Mouse (Mus musculus) neural tube, embryonic 11.5 days (tissue): ENCODE results near the gene Mlxip. TPM values are rescaled to one million over a fixed set of nuclear protein-coding genes. Genes with fewer than 3 reads are reported as not detected.

Experiments used
- ATAC-seq: fragments of 200-750 bp; cut with Nextera tagmentation; 2 replicates; pipeline ENCODE4 v1.8.0; 2017; ENCODE audit warnings: moderate number of reproducible peaks, mild to moderate bottlenecking, moderate TSS enrichment, moderate library complexity; ENCODE audit not compliant: insufficient read depth, low FRiP score, low TSS enrichment
- DNase-seq: peaks from one replicate; pipeline ENCODE4 v3.0.0-alpha.2; 2015; ENCODE audit warnings: low spot score
- H3K27ac ChIP-seq: fragments of 300-500 bp; sonication (generic); 2 replicates; pipeline ENCODE4 v1.5.1; 2014; ENCODE audit warnings: low read depth, mild to moderate bottlenecking, low read length
- H3K27me3 ChIP-seq: fragments of 300-500 bp; sonication (generic); 2 replicates; pipeline ENCODE4 v1.6.1; 2014; ENCODE audit warnings: mild to moderate bottlenecking, low read length, mixed read lengths; ENCODE audit not compliant: control insufficient read depth, insufficient read depth
- H3K36me3 ChIP-seq: fragments of 300-500 bp; sonication (generic); 2 replicates; pipeline ENCODE4 v1.6.1; 2014; ENCODE audit warnings: mild to moderate bottlenecking, low read length, moderate library complexity, mixed read lengths; ENCODE audit not compliant: control insufficient read depth, insufficient read depth
- H3K4me1 ChIP-seq: fragments of 300-500 bp; sonication (generic); 2 replicates; pipeline ENCODE4 v1.6.1; 2014; ENCODE audit warnings: low read length, mixed read lengths; ENCODE audit not compliant: control insufficient read depth, insufficient read depth
- H3K4me2 ChIP-seq: fragments of 300-500 bp; sonication (generic); 2 replicates; pipeline ENCODE4 v1.6.1; 2014; ENCODE audit warnings: low read depth, mild to moderate bottlenecking, moderate library complexity
- H3K4me3 ChIP-seq: fragments of 300-500 bp; sonication (generic); 2 replicates; pipeline ENCODE4 v1.5.1; 2014; ENCODE audit warnings: low read depth, low read length
- H3K9ac ChIP-seq: fragments of 300-500 bp; sonication (generic); 2 replicates; pipeline ENCODE4 v1.6.1; 2014; ENCODE audit warnings: mild to moderate bottlenecking, low read length
- H3K9me3 ChIP-seq: fragments of 300-500 bp; sonication (generic); 2 replicates; pipeline ENCODE4 v1.6.1; 2016; ENCODE audit warnings: low read length; ENCODE audit not compliant: control insufficient read depth
- WGBS: fragments of 180-500 bp; shearing (Covaris S2); extraction: QIAGEN DNeasy Blood & Tissue Kit; methylation state at CpG from one replicate; pipeline ENCODE4 v1.1.7; 2014; 5-methylcytosine and 5-hydroxymethylcytosine counted together
- polyA plus RNA-seq: library from polyadenylated mRNA; unstranded; fragments of >200 nt; fragmentation: Nextera tagmentation; extraction: Ambion mirVana; gene quantifications from 2 replicates; pipeline ENCODE4 v1.2.1, GENCODE M21; 2014

Gene Mlxip
- polyA plus RNA-seq = 22.6 TPM in 2 replicates

DNA sequence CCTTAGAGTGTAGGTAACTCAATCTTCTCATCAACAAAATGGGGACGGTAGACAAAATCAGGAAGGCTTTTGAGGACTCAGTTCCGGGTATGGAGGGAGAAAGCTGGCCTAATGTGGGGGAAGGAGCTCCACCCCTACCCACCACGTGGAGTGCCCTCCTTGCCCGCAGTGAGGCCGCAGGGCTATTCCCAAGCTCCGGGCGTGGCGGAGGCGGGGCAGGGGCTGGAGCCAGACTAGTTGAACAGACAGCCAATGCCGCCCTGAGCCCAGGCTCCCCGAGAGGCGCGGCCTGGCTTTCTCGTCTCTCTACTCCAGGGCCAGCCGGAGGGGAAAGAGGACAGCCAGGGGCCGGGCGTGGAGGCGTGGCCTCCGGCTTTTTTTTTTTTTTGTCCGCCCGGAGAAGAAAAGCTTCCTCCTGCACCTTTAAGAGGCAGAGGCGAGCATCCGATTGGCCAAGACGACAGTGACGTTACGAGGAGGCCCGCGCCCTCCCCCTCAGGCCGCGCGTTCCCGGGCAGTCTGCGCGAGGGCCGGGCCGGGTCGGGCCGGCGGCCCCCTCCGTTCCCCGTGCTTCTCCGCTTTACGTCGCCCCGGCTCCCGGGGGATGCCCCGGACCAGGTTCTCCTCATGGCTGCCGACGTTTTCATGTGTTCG is at the start of gene Mlxip:
TSS of gene Mlxip (plus strand) at position 496 of the 654 bp plus-strand sequence.
- H3K27me3 ChIP-seq = no peaks in the 10 kb centered on the region
- no peaks in the 10 kb centered on the region for H3K36me3 ChIP-seq
- peak within 1 kb of the TSS; percentile 96 for H3K9ac ChIP-seq
- ATAC-seq (peak; percentile 95), DNase-seq (peak; percentile 92)
- H3K4me3 ChIP-seq = peak within 1 kb of the TSS; percentile 94
- peak within 1 kb of the TSS; percentile 82 for H3K27ac ChIP-seq
- WGBS = 1% methylated on average over 43 of the region's 50 CpGs
- H3K4me1 ChIP-seq = peaks cover 31% of the 10 kb centered on the region
- peak within 1 kb of the TSS; percentile 94 for H3K4me2 ChIP-seq
- H3K9me3 ChIP-seq = no peaks in the 10 kb centered on the region

DNA sequence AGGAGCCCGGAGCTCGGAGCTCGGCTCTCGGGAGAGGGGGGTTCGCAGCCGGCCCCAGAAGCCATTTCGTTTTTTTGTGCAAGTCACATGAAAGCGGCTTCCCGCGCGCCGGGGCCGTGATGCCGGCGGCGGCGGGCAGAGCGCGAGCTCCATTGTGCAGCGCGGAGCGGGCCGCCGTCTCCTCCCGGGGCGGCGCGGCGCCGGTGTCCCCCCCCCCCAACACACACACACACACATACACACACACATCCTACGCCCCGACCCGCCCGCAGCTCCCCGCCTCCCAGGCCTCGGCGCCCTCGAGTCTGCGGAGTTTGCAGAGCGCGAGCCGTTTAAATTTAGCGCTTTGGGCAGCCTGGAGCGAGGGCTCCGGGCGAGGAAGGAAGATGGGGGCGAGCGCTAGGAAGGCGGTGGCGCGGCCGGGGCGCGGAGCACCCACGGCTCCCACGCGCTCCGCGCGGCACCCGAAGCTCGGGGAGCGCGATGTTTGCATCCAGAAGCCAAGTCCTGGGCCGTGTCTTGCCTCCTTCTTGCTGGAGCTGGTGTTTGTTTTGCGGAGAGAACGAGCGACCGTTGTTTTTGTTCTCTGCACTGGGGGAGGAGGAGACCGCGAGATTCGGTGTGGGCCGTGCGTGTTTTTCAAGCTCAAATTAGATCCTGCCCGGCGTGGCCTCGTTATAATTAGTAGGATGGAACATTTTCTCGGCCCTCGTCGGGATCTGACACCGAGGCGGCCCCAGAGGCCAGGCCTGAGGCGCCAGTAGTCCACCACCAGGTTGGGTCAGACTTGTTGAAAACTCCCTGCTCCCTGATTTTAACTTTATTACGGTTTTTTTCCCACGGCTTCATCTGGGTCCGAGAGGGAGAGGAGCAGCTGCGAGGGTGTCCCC is 49.4 kb upstream of the Mlxip start:
- H3K27me3 ChIP-seq = no peaks in the 10 kb centered on the region
- peak overlapping the region; percentile 97 for H3K27ac ChIP-seq
- WGBS = under 1% methylated on average over 71 of the region's 87 CpGs
- H3K4me2 ChIP-seq = peak overlapping the region; percentile 80
- peaks cover 14% of the 10 kb centered on the region for H3K4me1 ChIP-seq
- H3K9ac ChIP-seq = peak overlapping the region; percentile 98
- ATAC-seq (peak; percentile 26), DNase-seq (peak; percentile 77)
- no peaks in the 10 kb centered on the region for H3K9me3 ChIP-seq
- no peaks in the 10 kb centered on the region; the same call in 1 of the 2 replicates for H3K36me3 ChIP-seq
- H3K4me3 ChIP-seq = peak overlapping the region; percentile 85

DNA sequence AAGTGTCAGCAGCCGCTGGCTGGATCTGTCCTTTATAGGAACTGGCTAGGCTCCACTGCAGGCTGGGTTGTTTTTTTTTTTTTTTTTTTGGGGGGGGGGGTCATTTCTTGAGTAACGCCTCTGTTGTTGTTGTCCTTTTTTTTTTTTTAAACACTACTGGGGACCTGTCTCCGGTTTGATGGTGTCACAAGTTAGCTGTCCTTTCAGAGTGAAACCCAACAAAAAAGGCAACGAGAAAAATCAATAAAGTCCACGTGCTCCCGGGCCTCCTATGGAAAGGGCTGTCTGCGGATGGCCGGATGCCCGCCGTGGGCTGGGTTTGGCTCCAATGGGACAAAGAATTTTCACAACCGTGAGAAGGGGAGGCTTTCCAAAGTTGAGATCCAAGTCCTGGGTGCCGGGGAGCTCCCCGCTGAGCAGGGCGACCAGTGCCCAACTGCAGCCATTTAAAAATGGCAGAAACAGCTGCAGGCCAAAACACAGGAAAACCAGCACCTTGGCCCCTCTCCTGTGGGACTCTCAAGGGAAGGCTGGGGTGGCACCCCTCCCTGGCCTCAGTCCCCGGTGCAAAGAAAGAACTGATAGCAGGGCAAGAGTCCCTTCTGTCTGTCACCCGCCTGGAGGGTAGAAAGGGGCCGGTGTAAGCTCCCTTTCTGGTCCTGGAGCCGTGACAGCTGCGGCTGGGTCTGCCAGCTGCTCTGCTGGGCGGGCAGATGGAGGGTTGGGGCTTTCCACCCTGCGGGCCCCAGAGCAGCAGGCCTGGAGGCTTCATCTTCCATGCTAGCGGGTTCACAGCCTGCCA is 48.5 kb upstream of the Mlxip start:
- ATAC-seq = peak; percentile 66
- peak; percentile 77 for DNase-seq
- WGBS = 1% methylated on average over 22 of the region's 22 CpGs

DNA sequence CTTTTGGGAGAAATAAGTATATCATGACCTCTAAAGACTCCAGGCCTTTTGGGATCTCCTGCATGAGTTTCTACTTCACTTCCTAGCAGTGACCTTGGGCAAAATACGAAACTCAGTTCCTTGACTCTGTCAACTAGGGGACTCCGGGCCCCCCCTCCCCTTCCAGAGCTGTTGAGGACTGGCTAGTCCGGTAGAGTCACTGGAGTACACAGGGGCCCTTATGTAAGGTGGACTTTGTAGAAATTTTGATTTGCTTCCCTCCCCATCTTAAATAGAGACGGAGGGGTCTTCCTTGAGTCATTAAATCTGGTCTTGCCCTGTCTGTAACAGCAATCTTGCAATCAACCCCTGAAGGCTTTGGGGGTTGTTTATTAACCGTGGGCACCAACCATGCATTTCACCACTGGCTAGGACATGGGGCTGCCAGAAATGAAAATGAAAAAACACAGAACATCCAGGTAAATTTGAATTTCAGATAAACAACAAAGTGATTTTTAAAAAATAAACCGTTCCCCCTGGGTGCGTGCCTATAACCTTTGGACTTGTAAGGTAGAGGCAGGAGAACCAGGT is 47.8 kb upstream of the Mlxip start:
- H3K9me3 ChIP-seq = no peaks in the 10 kb centered on the region
- DNase-seq (no peak), ATAC-seq (no peak)
- H3K4me2 ChIP-seq = peak overlapping the region; percentile 80
- H3K27me3 ChIP-seq = no peaks in the 10 kb centered on the region
- peaks cover 14% of the 10 kb centered on the region for H3K4me1 ChIP-seq
- H3K9ac ChIP-seq = peak overlapping the region; percentile 98
- H3K36me3 ChIP-seq = no peaks in the 10 kb centered on the region; the same call in 1 of the 2 replicates
- H3K4me3 ChIP-seq = peak overlapping the region; percentile 85
- H3K27ac ChIP-seq = peak overlapping the region; percentile 97
- WGBS = 69% methylated on average over 7 of the region's 7 CpGs

More for the DNA sequence above, 48.5 kb upstream of the Mlxip start:
- H3K9ac ChIP-seq = peak overlapping the region; percentile 98
- H3K9me3 ChIP-seq = no peaks in the 10 kb centered on the region
- H3K4me1 ChIP-seq = peaks cover 14% of the 10 kb centered on the region
- H3K27me3 ChIP-seq = no peaks in the 10 kb centered on the region
- peak overlapping the region; percentile 80 for H3K4me2 ChIP-seq
- H3K4me3 ChIP-seq = peak overlapping the region; percentile 85
- H3K36me3 ChIP-seq = no peaks in the 10 kb centered on the region; the same call in 1 of the 2 replicates
- H3K27ac ChIP-seq = peak overlapping the region; percentile 97

DNA sequence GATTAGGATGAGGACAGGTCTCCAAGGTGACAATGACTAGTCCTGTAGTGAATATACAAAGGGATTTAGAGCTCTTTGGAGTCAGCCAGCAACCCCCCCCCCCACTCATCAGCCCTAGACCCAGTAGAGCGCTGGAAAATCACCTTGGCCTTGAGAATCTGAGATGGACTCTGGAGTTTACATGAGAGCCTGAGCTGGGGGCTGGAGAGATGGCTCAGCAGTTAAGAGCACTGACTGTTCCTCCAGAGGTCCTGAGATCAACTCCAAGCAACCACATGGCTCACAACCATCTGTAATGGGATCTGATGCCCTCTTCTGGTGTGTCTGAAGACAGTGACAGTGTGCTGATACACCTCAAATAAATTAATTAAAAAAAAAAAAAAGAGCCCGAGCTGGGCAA is 46.6 kb upstream of the Mlxip start:
- H3K27ac ChIP-seq = no peak overlapping the region

DNA sequence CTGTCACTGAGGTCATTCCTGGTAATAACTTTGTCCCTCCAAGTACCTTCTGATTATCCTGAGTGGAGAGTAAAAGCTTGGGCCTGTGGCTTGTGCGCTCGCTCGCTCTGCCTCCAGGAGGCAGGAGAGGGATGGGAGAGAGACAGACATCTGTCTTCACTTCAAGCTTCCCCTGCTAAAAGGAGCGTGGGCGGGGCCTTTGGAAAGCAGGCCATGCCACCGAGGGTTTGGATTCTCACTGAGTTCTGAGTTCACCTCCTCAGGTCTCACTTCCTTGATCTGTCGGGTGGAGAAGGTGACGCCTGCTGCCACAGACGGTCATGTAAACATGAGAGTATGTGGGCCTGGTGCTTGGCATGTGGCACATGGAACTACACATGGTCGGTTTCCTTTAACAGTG is 44.2 kb upstream of the Mlxip start:
- H3K9me3 ChIP-seq = no peaks in the 10 kb centered on the region
- peaks cover 11% of the 10 kb centered on the region for H3K4me1 ChIP-seq
- no peaks in the 10 kb centered on the region for H3K27me3 ChIP-seq
- no peaks in the 10 kb centered on the region; the same call in 1 of the 2 replicates for H3K36me3 ChIP-seq
- no peak overlapping the region for H3K4me3 ChIP-seq
- no peak for ATAC-seq
- H3K9ac ChIP-seq = no peak overlapping the region
- no peak overlapping the region for H3K27ac ChIP-seq
- 72% methylated on average over 10 of the region's 10 CpGs for WGBS
- H3K4me2 ChIP-seq = no peak overlapping the region
- DNase-seq = no peak

More for the DNA sequence above, 46.6 kb upstream of the Mlxip start:
- Histone ChIP-seq H3K36me3 (no peaks in the 10 kb centered on the region; the same call in 1 of the 2 replicates), H3K9me3 (no peaks in the 10 kb centered on the region), H3K27me3 (no peaks in the 10 kb centered on the region), H3K4me3 (no peak overlapping the region), H3K4me1 (peaks cover 14% of the 10 kb centered on the region), H3K4me2 (no peak overlapping the region), H3K9ac (no peak overlapping the region)
- DNase-seq (no peak), ATAC-seq (no peak)
- WGBS = 81% methylated on average over 2 of the region's 2 CpGs

DNA sequence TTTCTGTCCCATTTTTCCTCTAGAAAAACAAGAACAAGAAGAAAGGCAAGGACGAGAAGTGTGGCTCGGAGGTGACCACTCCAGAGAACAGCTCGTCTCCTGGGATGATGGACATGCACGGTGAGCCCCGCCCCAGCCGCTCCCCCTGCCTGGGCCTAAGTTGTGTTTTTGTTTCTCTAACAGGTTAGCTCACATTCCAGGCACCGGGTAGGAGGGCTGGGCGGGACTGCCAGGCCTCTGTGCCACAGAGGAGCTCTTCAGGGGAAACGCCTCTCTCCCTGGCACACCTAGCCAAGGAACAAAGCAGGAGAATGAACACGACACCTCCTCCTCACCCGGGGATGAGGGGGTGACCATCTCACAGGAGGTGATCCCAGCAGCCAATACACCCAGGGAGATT is 38.7 kb upstream of the Mlxip start:
- Histone ChIP-seq H3K4me3 (no peak overlapping the region), H3K9ac (no peak overlapping the region), H3K36me3 (peaks cover 19% of the 10 kb centered on the region), H3K27ac (no peak overlapping the region), H3K4me2 (no peak overlapping the region), H3K9me3 (no peaks in the 10 kb centered on the region), H3K4me1 (no peaks in the 10 kb centered on the region), H3K27me3 (no peaks in the 10 kb centered on the region)
- no peak for ATAC-seq
- 79% methylated on average over 11 of the region's 11 CpGs for WGBS
- DNase-seq = no peak

DNA sequence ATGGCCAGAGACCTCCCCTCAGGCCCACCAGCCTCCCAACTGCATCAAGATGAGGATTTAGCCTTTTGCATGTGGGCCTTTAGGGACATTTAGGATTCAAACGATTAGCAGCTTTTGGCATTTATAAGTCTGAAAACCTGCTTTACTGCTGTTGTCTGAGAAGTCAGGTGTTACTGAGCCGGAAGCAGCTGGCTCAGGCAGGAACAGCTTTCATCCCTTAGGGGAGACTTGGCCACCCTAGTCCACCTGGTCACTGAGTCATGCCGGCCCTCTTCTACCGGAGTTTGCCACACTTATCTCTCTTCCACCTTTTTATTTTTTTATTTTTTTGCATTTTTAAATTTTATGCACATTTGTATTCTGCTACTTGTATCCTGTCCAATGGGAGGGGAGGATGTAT is 37.3 kb upstream of the Mlxip start:
- no peak for ATAC-seq
- 89% methylated on average over 4 of the region's 4 CpGs for WGBS
- no peak overlapping the region for H3K9ac ChIP-seq
- H3K27ac ChIP-seq = no peak overlapping the region
- no peaks in the 10 kb centered on the region for H3K4me1 ChIP-seq
- DNase-seq = no peak
- no peaks in the 10 kb centered on the region for H3K9me3 ChIP-seq
- H3K4me3 ChIP-seq = no peak overlapping the region
- H3K27me3 ChIP-seq = no peaks in the 10 kb centered on the region
- no peak overlapping the region for H3K4me2 ChIP-seq
- H3K36me3 ChIP-seq = peaks cover 23% of the 10 kb centered on the region
